Mouse (Mus musculus) cortical plate, adult 2 months (tissue): Measurements from ENCODE around the gene Arl11.

Experiments
- CTCF ChIP-seq: fragments of 200-500 bp; IDR thresholded peaks from 2 replicates; pipeline ENCODE4 v1.5.1; 2011; ENCODE audit warnings: mild to moderate bottlenecking, control low read depth, low read length; ENCODE audit not compliant: insufficient read depth; ENCODE audit errors: extremely low read depth
- POLR2A ChIP-seq: fragments of 200-500 bp; IDR thresholded peaks from 2 replicates; pipeline ENCODE4 v1.6.1; 2011; ENCODE audit warnings: mild to moderate bottlenecking, low read length, control low read depth; ENCODE audit not compliant: insufficient read depth; ENCODE audit errors: extremely low read depth

DNA sequence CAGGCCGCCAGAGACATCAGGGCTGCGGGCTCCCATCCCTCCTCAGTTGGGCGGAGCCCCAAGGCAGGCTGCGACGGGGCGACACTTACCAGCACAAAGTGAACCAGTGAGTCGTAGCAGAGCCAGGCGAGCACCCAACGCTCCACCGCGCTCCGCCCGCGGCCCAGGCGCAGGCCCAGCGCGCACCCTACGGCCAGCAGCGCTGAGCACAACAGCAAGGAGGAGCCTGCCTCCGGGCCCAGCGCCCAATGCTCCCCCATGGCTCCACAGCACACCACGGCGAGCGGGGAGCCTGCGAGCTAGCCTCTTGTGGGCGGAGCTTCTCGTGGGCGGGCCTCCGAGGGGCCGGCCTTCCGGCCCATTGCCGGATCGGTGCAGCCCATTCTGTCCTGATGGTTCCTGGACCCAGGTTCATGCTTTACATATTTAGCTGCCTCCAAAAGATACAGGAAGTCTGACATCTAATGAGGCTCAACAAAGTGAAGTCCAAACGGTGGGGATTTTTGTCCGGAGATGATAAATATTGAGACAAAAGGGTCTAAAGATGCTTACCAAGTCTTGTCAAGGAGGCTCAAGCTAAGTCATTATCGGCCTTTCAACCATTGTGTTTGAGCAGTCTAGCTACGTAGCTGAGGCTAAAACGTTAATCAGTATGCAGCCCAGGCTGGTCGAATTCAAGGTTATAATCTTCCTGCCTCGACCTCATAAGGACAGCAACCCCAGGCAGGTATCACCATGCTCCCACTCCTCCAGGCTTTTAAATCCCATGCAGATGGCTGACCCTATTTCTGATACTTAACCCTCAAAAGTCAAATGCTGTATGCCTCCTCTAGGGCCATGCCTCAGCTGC is 50.8 kb downstream of the Arl11 start, which contains the start of gene Ebpl:
- TF ChIP-seq POLR2A (peak; percentile 61), CTCF (no peak)
